Mouse (Mus musculus) embryonic facial prominence, embryonic 11.5 days (tissue): ENCODE results near the gene Arl15. TPM values are rescaled to one million over a fixed set of nuclear protein-coding genes. Genes with fewer than 3 reads are reported as not detected.

Experiments
- ATAC-seq: fragments of 200-750 bp; cut with Nextera tagmentation; replicated peaks from 2 replicates; pipeline ENCODE4 v1.8.0; 2017; ENCODE audit warnings: low read depth; ENCODE audit not compliant: insufficient number of reproducible peaks, low FRiP score, low TSS enrichment
- DNase-seq: peaks from one replicate; pipeline ENCODE4 v3.0.0-alpha.2; 2015; ENCODE audit warnings: low spot score
- H3K27ac ChIP-seq: fragments of 300-500 bp; sonication (generic); replicated peaks from 2 replicates; pipeline ENCODE4 v1.5.1; 2014; ENCODE audit warnings: mild to moderate bottlenecking, low read depth, low read length, control low read depth
- H3K27me3 ChIP-seq: fragments of 300-500 bp; sonication (generic); 2 replicates; pipeline ENCODE4 v1.6.1; 2014; ENCODE audit warnings: mild to moderate bottlenecking, low read length, moderate library complexity, mixed read lengths; ENCODE audit not compliant: control insufficient read depth, insufficient read depth
- H3K36me3 ChIP-seq: fragments of 300-500 bp; sonication (generic); replicated peaks from 2 replicates; pipeline ENCODE4 v1.6.1; 2014; ENCODE audit warnings: low read depth, mild to moderate bottlenecking, low read length, moderate library complexity, mixed read lengths; ENCODE audit not compliant: control insufficient read depth, insufficient read depth
- H3K4me1 ChIP-seq: fragments of 300-500 bp; sonication (generic); 2 replicates; pipeline ENCODE4 v1.6.1; 2014; ENCODE audit warnings: low read length, mixed read lengths; ENCODE audit not compliant: control insufficient read depth, insufficient read depth
- H3K4me2 ChIP-seq: fragments of 300-500 bp; sonication (generic); 2 replicates; pipeline ENCODE4 v1.6.1; 2014; ENCODE audit warnings: low read depth, mild to moderate bottlenecking, control low read depth, low read length, moderate library complexity
- H3K4me3 ChIP-seq: fragments of 300-500 bp; sonication (generic); 2 replicates; pipeline ENCODE4 v1.5.1; 2014; ENCODE audit warnings: low read depth, low read length, control low read depth
- H3K9ac ChIP-seq: fragments of 300-500 bp; sonication (generic); replicated peaks from 2 replicates; pipeline ENCODE4 v1.6.1; 2014; ENCODE audit warnings: mild to moderate bottlenecking, control low read depth, low read length
- H3K9me3 ChIP-seq: fragments of 300-500 bp; sonication (generic); replicated peaks from 2 replicates; pipeline ENCODE4 v1.6.1; 2016; ENCODE audit warnings: mild to moderate bottlenecking, low read length, inconsistent platforms, mixed read lengths; ENCODE audit not compliant: control insufficient read depth
- WGBS: fragments of 180-500 bp; shearing (Covaris S2); extraction: QIAGEN DNeasy Blood & Tissue Kit; methylation state at CpG from one replicate; pipeline ENCODE4 v1.1.7; 2014; 5-methylcytosine and 5-hydroxymethylcytosine counted together
- polyA plus RNA-seq: library from polyadenylated mRNA; unstranded; fragments of >200 nt; fragmentation: Nextera tagmentation; extraction: Ambion mirVana; gene quantifications from 2 replicates; pipeline ENCODE4 v1.2.1, GENCODE M21; 2014

The Arl15 gene
- polyA plus RNA-seq, 1 experiment from 2014 or later: 10.9 TPM

DNA sequence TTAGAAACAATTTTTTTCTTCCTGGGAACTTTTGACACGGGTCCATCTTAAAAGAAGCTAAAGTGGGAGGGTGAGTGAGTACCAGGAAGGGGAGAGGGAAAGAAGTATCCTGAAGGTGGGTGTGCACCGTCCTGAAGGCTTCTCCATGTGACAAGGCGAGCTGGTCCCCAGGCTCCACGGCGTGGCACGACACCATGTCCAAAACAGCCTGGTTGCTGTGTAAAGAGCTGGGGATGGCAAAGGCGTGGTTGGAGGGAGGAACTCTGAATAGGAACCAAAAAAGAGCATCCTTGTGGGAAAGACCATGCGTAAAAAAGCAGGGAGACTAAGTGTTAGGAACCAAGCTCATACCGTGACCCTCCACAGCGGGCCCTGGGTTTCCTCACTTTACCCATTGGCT lies 330.1 kb downstream of the Arl15 start:
- WGBS: 90% methylated on average over 10 of the region's 10 CpGs
- ATAC-seq: no peak
- Histone ChIP-seq H3K27ac (no peak overlapping the region), H3K36me3 (no peaks in the 10 kb centered on the region), H3K9me3 (no peaks in the 10 kb centered on the region), H3K4me2 (no peak overlapping the region), H3K9ac (no peak overlapping the region), H3K4me3 (no peak overlapping the region), H3K4me1 (no peaks in the 10 kb centered on the region), H3K27me3 (no peaks in the 10 kb centered on the region)
- no peak for DNase-seq

DNA sequence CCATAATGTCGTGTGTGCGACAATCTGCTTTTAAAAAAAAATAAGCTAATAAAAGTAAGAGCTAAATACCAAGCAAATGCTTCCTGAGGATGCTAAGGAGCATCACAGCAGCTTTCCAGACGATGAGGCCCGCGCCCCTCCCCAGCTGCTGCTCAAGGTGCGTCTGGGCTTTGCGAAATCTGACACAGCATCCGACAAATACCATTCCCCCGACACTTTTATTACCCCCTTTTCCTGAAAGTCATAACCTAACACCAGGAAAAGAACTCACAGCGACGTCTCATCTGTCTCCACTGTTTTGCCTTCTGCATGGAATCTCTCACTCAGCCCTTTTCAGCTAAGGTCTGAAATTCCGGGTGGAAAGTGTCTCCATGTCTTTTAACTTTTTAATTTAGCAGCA lies 330.7 kb downstream of the Arl15 start:
- 68% methylated on average over 12 of the region's 12 CpGs for WGBS
- Histone ChIP-seq H3K9ac (no peak overlapping the region), H3K9me3 (no peaks in the 10 kb centered on the region), H3K36me3 (no peaks in the 10 kb centered on the region), H3K4me1 (no peaks in the 10 kb centered on the region), H3K4me2 (no peak overlapping the region), H3K4me3 (no peak overlapping the region), H3K27ac (no peak overlapping the region), H3K27me3 (no peaks in the 10 kb centered on the region)
- DNase-seq (no peak), ATAC-seq (no peak)

DNA sequence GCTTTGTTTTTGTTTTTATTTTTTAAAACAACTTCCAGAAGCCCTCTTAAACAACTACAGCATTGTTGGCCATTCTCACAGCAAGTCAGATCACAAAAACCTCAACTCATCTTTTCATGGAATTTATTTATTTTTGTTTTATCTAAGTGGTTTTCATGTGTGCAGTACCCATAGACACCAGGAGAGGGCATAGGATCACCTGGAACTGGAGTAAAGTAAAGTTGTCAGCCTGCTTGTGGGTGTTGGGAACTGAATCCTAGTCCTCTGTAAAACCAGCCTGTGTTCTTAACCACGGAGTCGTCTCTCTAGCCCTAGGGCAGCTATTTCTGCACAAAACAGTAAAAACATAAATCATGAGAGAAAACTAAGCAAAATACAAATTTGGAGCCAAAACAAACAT lies 334.1 kb downstream of the Arl15 start:
- H3K27me3 ChIP-seq: no peaks in the 10 kb centered on the region
- no peak overlapping the region for H3K9ac ChIP-seq
- WGBS: 97% methylated on average over 2 of the region's 2 CpGs
- DNase-seq (no peak), ATAC-seq (no peak)
- no peaks in the 10 kb centered on the region for H3K9me3 ChIP-seq
- no peak overlapping the region for H3K4me3 ChIP-seq
- no peak overlapping the region for H3K4me2 ChIP-seq
- no peaks in the 10 kb centered on the region for H3K4me1 ChIP-seq
- H3K36me3 ChIP-seq: no peaks in the 10 kb centered on the region
- no peak overlapping the region for H3K27ac ChIP-seq

DNA sequence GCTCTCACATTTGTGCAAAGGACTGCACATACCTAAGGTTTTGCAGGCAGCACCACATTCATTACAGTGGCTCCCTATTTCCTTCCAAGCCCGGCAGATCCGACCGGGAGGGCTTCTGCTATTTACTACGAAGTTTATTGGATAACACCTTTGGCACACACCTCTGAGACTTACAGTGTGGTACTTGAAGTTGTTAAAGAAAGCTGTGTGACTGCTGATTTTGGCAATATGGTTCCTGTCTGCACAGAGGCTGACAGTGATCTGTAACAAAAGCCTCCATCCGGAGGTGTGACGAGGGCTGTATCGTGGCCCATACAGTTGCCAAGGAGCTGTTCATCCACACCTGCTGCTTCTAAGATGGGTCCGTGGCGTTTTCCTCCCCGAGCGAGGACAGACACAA lies 335.7 kb downstream of the Arl15 start:
- H3K27ac ChIP-seq: no peak overlapping the region
- H3K9me3 ChIP-seq: no peaks in the 10 kb centered on the region
- no peak overlapping the region for H3K4me2 ChIP-seq
- H3K4me1 ChIP-seq: no peaks in the 10 kb centered on the region
- 87% methylated on average over 11 of the region's 11 CpGs for WGBS
- no peak overlapping the region for H3K4me3 ChIP-seq
- H3K9ac ChIP-seq: no peak overlapping the region
- ATAC-seq (no peak), DNase-seq (no peak)
- H3K36me3 ChIP-seq: no peaks in the 10 kb centered on the region
- H3K27me3 ChIP-seq: no peaks in the 10 kb centered on the region

DNA sequence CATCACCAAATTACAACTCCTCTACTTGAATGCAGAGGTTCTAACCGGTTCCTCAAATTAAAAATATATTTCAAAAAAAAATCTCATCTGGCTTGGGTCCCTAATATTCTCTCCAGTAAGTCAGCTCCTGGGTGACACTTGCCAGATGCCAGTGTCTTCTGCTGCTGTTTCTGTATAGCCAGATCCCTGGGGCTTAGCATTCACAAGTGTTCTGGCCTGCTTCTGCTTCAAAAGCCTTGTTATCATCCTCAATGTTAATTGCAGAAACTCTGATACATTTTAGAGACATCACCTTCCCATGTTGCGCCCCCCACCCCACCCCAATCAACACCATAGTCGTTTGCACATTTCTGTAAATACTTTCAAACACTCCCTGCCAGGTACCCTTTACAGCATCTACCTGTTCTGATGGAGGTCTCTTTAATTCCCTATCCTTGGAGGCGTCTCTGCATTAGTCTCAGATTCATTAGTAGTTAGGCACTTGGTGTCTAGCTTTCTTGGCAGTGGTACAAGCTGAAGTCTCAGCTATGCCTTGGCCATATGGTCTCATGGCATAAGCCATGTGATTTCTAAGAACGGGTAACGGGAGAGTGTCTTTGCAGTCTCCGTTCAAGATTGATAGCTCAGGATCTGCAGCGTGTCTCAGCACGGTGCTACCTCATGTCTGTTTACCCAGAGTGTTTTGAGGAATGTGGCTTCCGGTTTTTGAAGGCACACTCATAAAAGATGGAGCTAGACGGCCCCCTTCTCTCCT lies 336.4 kb downstream of the Arl15 start:
- H3K27ac ChIP-seq: no peak overlapping the region
- no peak for ATAC-seq
- H3K27me3 ChIP-seq: no peaks in the 10 kb centered on the region
- H3K4me1 ChIP-seq: no peaks in the 10 kb centered on the region
- WGBS: 86% methylated on average over 11 of the region's 11 CpGs
- no peak for DNase-seq
- no peaks in the 10 kb centered on the region for H3K36me3 ChIP-seq
- H3K4me3 ChIP-seq: no peak overlapping the region
- no peak overlapping the region for H3K9ac ChIP-seq
- no peak overlapping the region for H3K4me2 ChIP-seq
- H3K9me3 ChIP-seq: no peaks in the 10 kb centered on the region

DNA sequence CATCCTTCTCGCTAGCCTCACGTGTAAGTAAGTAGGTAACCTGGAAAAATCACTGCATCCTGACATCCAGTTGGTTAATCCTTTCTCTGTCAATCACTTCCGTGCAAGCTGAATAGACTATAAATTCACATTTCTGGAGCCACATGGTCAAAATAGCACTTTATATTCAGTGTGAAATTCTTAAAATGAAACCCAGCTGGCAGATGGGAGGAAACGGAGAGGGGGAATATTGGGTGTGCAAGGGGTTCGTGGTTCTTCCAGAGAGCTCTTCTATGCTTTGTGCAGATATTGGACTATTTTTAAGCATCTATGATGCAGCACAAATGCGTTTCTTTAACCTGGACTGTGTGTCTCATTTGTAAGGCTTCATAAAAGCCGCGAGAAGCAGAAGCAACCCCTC lies 344.6 kb downstream of the Arl15 start:
- H3K4me1 ChIP-seq: no peaks in the 10 kb centered on the region
- no peak overlapping the region for H3K27ac ChIP-seq
- H3K4me2 ChIP-seq: no peak overlapping the region
- DNase-seq (no peak), ATAC-seq (no peak)
- H3K36me3 ChIP-seq: no peaks in the 10 kb centered on the region
- no peak overlapping the region for H3K9ac ChIP-seq
- H3K9me3 ChIP-seq: no peaks in the 10 kb centered on the region
- 78% methylated on average over 8 of the region's 8 CpGs for WGBS
- H3K27me3 ChIP-seq: no peaks in the 10 kb centered on the region
- no peak overlapping the region for H3K4me3 ChIP-seq

DNA sequence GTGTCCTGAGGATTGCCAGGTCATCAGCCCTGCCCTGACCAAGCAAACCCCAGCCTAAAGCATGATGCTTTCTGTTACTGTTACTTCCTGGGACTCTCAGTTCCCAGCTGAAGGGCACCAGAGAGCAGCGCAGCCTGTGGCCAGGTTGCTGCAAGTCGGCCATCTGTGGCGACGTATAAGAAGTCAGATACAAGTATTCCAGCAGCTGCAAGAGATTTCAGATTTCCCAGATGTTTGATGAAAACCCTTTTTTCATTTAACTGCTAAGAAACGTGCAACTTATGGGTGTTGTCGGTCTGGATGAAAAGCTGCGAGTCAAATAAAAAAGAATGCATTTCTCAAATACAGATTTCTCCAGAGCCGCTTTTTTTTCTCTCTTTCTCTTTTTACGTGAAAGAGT lies 345.3 kb downstream of the Arl15 start:
- no peak overlapping the region for H3K4me3 ChIP-seq
- ATAC-seq (no peak), DNase-seq (no peak)
- H3K36me3 ChIP-seq: no peaks in the 10 kb centered on the region
- H3K4me2 ChIP-seq: no peak overlapping the region
- H3K9me3 ChIP-seq: no peaks in the 10 kb centered on the region
- 75% methylated on average over 9 of the region's 9 CpGs for WGBS
- no peak overlapping the region for H3K27ac ChIP-seq
- H3K9ac ChIP-seq: no peak overlapping the region
- no peaks in the 10 kb centered on the region for H3K4me1 ChIP-seq
- no peaks in the 10 kb centered on the region for H3K27me3 ChIP-seq

DNA sequence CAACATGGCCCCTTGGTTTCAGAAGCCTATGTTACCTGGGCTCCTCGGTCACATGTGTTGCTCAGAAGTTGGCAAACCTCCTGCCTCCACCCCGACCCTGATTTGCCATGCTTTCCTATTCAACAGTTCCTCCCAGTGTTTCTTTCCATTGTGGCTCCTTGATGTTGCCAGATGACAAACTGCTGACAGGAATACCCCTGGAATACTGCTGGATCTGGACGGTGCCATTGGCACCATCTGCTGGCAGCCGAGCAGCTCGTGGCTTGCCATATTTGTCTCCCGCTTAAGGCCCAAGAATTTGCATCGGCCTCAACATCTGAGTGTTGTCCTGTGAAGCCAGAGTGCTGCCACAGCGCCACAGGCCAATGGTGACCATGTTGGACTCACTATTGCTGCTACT lies 348.5 kb downstream of the Arl15 start:
- Histone ChIP-seq H3K9me3 (no peaks in the 10 kb centered on the region), H3K4me3 (no peak overlapping the region), H3K4me2 (no peak overlapping the region), H3K36me3 (no peaks in the 10 kb centered on the region), H3K4me1 (no peaks in the 10 kb centered on the region), H3K27me3 (no peaks in the 10 kb centered on the region), H3K27ac (no peak overlapping the region), H3K9ac (no peak overlapping the region)
- ATAC-seq: no peak
- DNase-seq: no peak
- WGBS: 89% methylated on average over 8 of the region's 8 CpGs
